ENCODE assay signal across 9 mouse cellular contexts in genomic region chr16:29147766-29148165, GRCm38 (mm10).
"Had no signal": no experiment of that assay in that cellular context is flagged by ENCODE, and none has a peak within 500 bp of the region (broad histone marks: within the 10 kb centered on the region; RNA-seq: fewer than 3 reads in every experiment).

No protein-coding gene starts in this region.

- DNase-seq: kidney, adult 11 months; kidney, postnatal 25 days; liver; lung, adult 18-20 months; lung, postnatal 10 days; lung, postnatal 36 days; thymus, adult 2 months; thymus, postnatal 14 days; thymus, postnatal 4 days had no signal
